In the genomic region with DNA sequence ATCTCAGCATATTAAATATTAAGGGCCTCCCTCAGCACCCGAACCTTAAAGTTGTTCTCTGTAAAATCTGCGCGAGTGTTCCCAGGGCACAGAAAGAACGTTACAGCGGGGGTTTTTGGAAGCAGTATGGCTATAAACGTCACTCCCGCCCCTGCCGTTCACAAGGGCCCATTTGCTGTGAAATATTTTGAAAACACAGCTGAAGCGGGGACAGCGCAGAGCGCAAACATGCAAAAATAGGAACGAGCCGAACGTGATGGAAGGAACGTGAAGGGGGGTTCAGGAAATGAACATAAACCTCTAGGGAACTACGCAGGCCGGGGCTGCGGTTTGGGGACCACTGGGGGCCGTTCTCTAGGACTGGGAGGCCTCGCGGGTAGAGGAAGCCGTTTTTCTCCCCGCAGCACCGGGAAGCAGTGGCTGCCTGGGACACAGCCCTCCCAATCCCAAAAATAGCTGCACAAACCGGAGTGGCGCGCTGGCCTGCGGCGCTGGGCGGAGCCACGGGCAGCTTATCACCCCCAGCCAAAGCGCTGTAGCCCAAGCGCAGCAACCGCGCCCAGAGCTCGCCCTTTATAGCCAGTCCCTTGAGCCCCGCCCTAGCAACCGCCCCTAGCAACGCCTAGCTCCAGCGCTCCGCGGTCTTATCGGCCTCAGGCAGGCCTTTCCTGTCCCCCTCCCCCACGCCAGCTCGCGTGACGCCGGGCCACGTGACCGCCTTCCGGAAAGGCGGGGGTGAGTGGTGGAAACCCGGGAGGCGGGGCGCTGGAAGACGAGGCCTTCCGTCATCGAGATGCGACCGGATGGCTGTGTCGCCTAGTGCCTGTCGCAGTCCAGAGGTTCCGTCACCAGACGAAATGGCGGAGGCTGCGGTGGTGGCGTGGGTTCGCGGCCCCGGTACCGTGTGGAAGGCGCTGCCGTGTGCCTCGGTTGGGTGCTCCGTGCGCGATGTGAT, we compare ENCODE assay signal across 8 mouse cellular contexts. TPM values are rescaled to one million over a fixed set of nuclear protein-coding genes. Genes with fewer than 3 reads are reported as not detected.
A peak's percentile ranks its signal among the peaks of the same experiment; 100 is the strongest.
DNase-seq lines count a peak whose midpoint lies in the region; ATAC-seq and TF ChIP-seq lines count a peak whose summit lies in the region.

A gene (plus strand): TSS at position 812 of the 955 bp plus-strand sequence.

- peak within 1 kb of the TSS; percentile 84 for H3K4me3 ChIP-seq in heart, embryonic 12.5 days
- H3K4me3 ChIP-seq in kidney, postnatal 0 days (replicated peaks; ENCODE audit: low read depth, low read length): peak within 1 kb of the TSS; percentile 59
- peak within 1 kb of the TSS; percentile 84 for H3K4me3 ChIP-seq in liver, embryonic 11.5 days (ENCODE audit: low read depth, low read length)
- peak within 1 kb of the TSS; percentile 78 for H3K4me3 ChIP-seq in stomach, embryonic 14.5 days (ENCODE audit: low read depth, low read length)

- TF ChIP-seq CTCF in kidney, postnatal 0 days (IDR thresholded peaks at IDR 0.05; ENCODE audit: low read depth): peak; percentile 8; the same call in 1 of the 2 replicates

- peaks cover 31% of the 10 kb centered on the region for H3K4me1 ChIP-seq in heart, embryonic 12.5 days (replicated peaks)
- H3K4me1 ChIP-seq in kidney, postnatal 0 days (replicated peaks; ENCODE audit: insufficient read depth, low read length): peaks cover 19% of the 10 kb centered on the region
- peaks cover 39% of the 10 kb centered on the region for H3K4me1 ChIP-seq in liver, embryonic 11.5 days (replicated peaks; ENCODE audit: control insufficient read depth, insufficient read depth, low read length)
- H3K4me1 ChIP-seq in stomach, embryonic 14.5 days (ENCODE audit: control insufficient read depth, insufficient read depth, low read length): peaks cover 28% of the 10 kb centered on the region

- ATAC-seq in erythroid progenitor cell, adult 5-6 weeks (replicated peaks; ENCODE audit: low FRiP score, poor library complexity, severe bottlenecking): peak; percentile 84
- peak; percentile 98 for ATAC-seq in heart, embryonic 12.5 days (ENCODE audit: insufficient number of reproducible peaks, low FRiP score)
- peak; percentile 99 for ATAC-seq in kidney, postnatal 0 days (replicated peaks; ENCODE audit: low FRiP score, low read depth)
- peak; percentile 94 for ATAC-seq in liver, embryonic 11.5 days (replicated peaks; ENCODE audit: low FRiP score)
- ATAC-seq in stomach, embryonic 14.5 days (ENCODE audit: insufficient number of reproducible peaks, insufficient read depth, low FRiP score, low read depth): peak; percentile 99

- WGBS in heart, embryonic 12.5 days: 1% methylated on average over 77 of the region's 77 CpGs
- under 1% methylated on average over 77 of the region's 77 CpGs for WGBS in kidney, postnatal 0 days
- under 1% methylated on average over 76 of the region's 77 CpGs for WGBS in liver, embryonic 11.5 days
- under 1% methylated on average over 77 of the region's 77 CpGs for WGBS in stomach, embryonic 14.5 days

- peak within 1 kb of the TSS; percentile 82 for H3K4me2 ChIP-seq in heart, embryonic 12.5 days
- H3K4me2 ChIP-seq in kidney, postnatal 0 days (ENCODE audit: low read length): peak within 1 kb of the TSS; percentile 82
- peak within 1 kb of the TSS; percentile 87 for H3K4me2 ChIP-seq in liver, embryonic 11.5 days
- H3K4me2 ChIP-seq in stomach, embryonic 14.5 days (replicated peaks; ENCODE audit: low read depth, low read length): peak within 1 kb of the TSS; percentile 82

- peak; percentile 100 for DNase-seq in CD4-positive helper T cell, adult 2 months (ENCODE audit: low read depth, low spot score)
- DNase-seq in brain, embryonic 18.5 days (ENCODE audit: low read depth, low spot score): peak; percentile 99
- peak; percentile 100 for DNase-seq in kidney, postnatal 0 days (ENCODE audit: low spot score)
- DNase-seq in liver, embryonic 11.5 days (ENCODE audit: low spot score): peak; percentile 100
- peak; percentile 100 for DNase-seq in naive thymus-derived CD4-positive, alpha-beta T cell, adult 2 months (ENCODE audit: low read depth)

- peaks cover 5% of the 10 kb centered on the region for H3K36me3 ChIP-seq in heart, embryonic 12.5 days
- peaks cover 4% of the 10 kb centered on the region; the same call in 1 of the 2 replicates for H3K36me3 ChIP-seq in kidney, postnatal 0 days (ENCODE audit: insufficient read depth, low read length)
- no peaks in the 10 kb centered on the region for H3K36me3 ChIP-seq in liver, embryonic 11.5 days (ENCODE audit: control insufficient read depth, insufficient read depth, low read length)
- 0 out of 2 replicates have a peak, but pooled peaks cover 1% of the 10 kb centered on the region for H3K36me3 ChIP-seq in stomach, embryonic 14.5 days (ENCODE audit: control insufficient read depth, insufficient read depth, low read length)

- peak within 1 kb of the TSS; percentile 90 for H3K9ac ChIP-seq in heart, embryonic 12.5 days
- peak within 1 kb of the TSS; percentile 80 for H3K9ac ChIP-seq in kidney, postnatal 0 days (ENCODE audit: low read depth, low read length)
- peak within 1 kb of the TSS; percentile 94 for H3K9ac ChIP-seq in liver, embryonic 11.5 days (ENCODE audit: low read depth, low read length)
- H3K9ac ChIP-seq in stomach, embryonic 14.5 days (replicated peaks; ENCODE audit: low read depth, low read length): peak within 1 kb of the TSS; percentile 83

- no peaks in the 10 kb centered on the region for H3K9me3 ChIP-seq in heart, embryonic 12.5 days (replicated peaks)
- H3K9me3 ChIP-seq in kidney, postnatal 0 days (replicated peaks; ENCODE audit: low read length): no peaks in the 10 kb centered on the region
- H3K9me3 ChIP-seq in liver, embryonic 11.5 days (ENCODE audit: control insufficient read depth, low read length): no peaks in the 10 kb centered on the region
- H3K9me3 ChIP-seq in stomach, embryonic 14.5 days (ENCODE audit: control insufficient read depth, low read depth, low read length): no peaks in the 10 kb centered on the region

- H3K27ac ChIP-seq in heart, embryonic 12.5 days (ENCODE audit: poor library complexity, severe bottlenecking): peak within 1 kb of the TSS; percentile 99
- H3K27ac ChIP-seq in kidney, postnatal 0 days: peak within 1 kb of the TSS; percentile 96
- peak within 1 kb of the TSS; percentile 100 for H3K27ac ChIP-seq in liver, embryonic 11.5 days (ENCODE audit: low read depth, low read length)
- H3K27ac ChIP-seq in stomach, embryonic 14.5 days (ENCODE audit: low read length): peak within 1 kb of the TSS; percentile 99

- H3K27me3 ChIP-seq in heart, embryonic 12.5 days (replicated peaks): no peaks in the 10 kb centered on the region
- H3K27me3 ChIP-seq in kidney, postnatal 0 days (ENCODE audit: insufficient read depth, low read length): no peaks in the 10 kb centered on the region
- no peaks in the 10 kb centered on the region for H3K27me3 ChIP-seq in liver, embryonic 11.5 days (replicated peaks; ENCODE audit: control insufficient read depth, insufficient read depth, low read length)
- no peaks in the 10 kb centered on the region for H3K27me3 ChIP-seq in stomach, embryonic 14.5 days (ENCODE audit: control insufficient read depth, insufficient read depth, low read length)

RNA-seq across cellular contexts. Expression of the gene that starts here (rescaled TPM):
- 21.3 and 23.9 TPM in 2 replicates for total RNA-seq in erythroid progenitor cell, adult 5-6 weeks (2015; ENCODE audit: low replicate concordance)
- 29.9 and 35.2 TPM in 2 replicates for total RNA-seq in erythroid progenitor cell, adult 5-6 weeks (2017; ENCODE audit: low replicate concordance)
- 30.7 and 32.3 TPM in 2 replicates for polyA plus RNA-seq in heart, embryonic 12.5 days (2016; fragmentation: Nextera tagmentation; extraction: Ambion mirVana)
- 25.6 and 29.6 TPM in 2 replicates for polyA plus RNA-seq in kidney, postnatal 0 days (2015; fragmentation: Nextera tagmentation; extraction: Ambion mirVana)
- polyA plus RNA-seq in liver, embryonic 11.5 days (2014; fragmentation: Nextera tagmentation; extraction: Ambion mirVana): 49.0 and 49.2 TPM in 2 replicates
- 34.7 and 35.2 TPM in 2 replicates for polyA plus RNA-seq in stomach, embryonic 14.5 days (2014; fragmentation: Nextera tagmentation; extraction: Ambion mirVana)

Comparison
In these comparisons a context has a peak if more than half of its experiments do, and no peak if none do; other contexts are left out.
1. Peak in every context shown above with its lines: DNase-seq, ATAC-seq, H3K4me3 ChIP-seq and H3K27ac ChIP-seq.